Mouse (Mus musculus): ENCODE results near the gene Trappc3. TPM values are rescaled to one million over a fixed set of nuclear protein-coding genes. Genes with fewer than 3 reads are reported as not detected.
A peak's percentile ranks its signal among the peaks of the same experiment; 100 is the strongest.

Gene Trappc3
- polyA plus RNA-seq, 1 experiment from 2014 or later, result 198 TPM

- H3K9ac ChIP-seq (ENCODE audit: low read depth, low read length), result no peak overlapping the region
- no peaks in the 10 kb centered on the region for H3K27me3 ChIP-seq (ENCODE audit: control insufficient read depth, insufficient read depth, low read depth, low read length)
- no peak overlapping the region for H3K4me2 ChIP-seq (ENCODE audit: low read length)
- H3K4me3 ChIP-seq (ENCODE audit: low read depth, low read length), result no peak overlapping the region
- H3K4me1 ChIP-seq (ENCODE audit: control insufficient read depth, insufficient read depth, low read length), result no peaks in the 10 kb centered on the region
- 86% methylated on average over 16 of the region's 16 CpGs for WGBS
- no peak for ATAC-seq
- no peaks in the 10 kb centered on the region for H3K9me3 ChIP-seq (replicated peaks; ENCODE audit: control insufficient read depth, low read length, poor library complexity, severe bottlenecking)
- peaks cover 10% of the 10 kb centered on the region for H3K36me3 ChIP-seq (ENCODE audit: control insufficient read depth, insufficient read depth, low read length)
- no peak overlapping the region for H3K27ac ChIP-seq (ENCODE audit: low read length)
Observed at GRCm38 (mm10) chr4:126311566-126312200, 49.6 kb downstream of the Trappc3 start.

- 38% methylated on average over 5 of the region's 5 CpGs for WGBS
- H3K4me1 ChIP-seq (ENCODE audit: control insufficient read depth, insufficient read depth, low read length), result no peaks in the 10 kb centered on the region
- H3K36me3 ChIP-seq (ENCODE audit: control insufficient read depth, insufficient read depth, low read length), result peaks cover 23% of the 10 kb centered on the region
- ATAC-seq, result no peak
- H3K9me3 ChIP-seq (replicated peaks; ENCODE audit: control insufficient read depth, low read length, poor library complexity, severe bottlenecking), result no peaks in the 10 kb centered on the region
- H3K4me2 ChIP-seq (ENCODE audit: low read length), result no peak overlapping the region
- no peaks in the 10 kb centered on the region for H3K27me3 ChIP-seq (ENCODE audit: control insufficient read depth, insufficient read depth, low read depth, low read length)
- no peak overlapping the region for H3K27ac ChIP-seq (ENCODE audit: low read length)
- no peak overlapping the region for H3K4me3 ChIP-seq (ENCODE audit: low read depth, low read length)
- no peak overlapping the region for H3K9ac ChIP-seq (ENCODE audit: low read depth, low read length)
Observed at GRCm38 (mm10) chr4:126313202-126313601, 51.1 kb downstream of the Trappc3 start.

GRCm38 (mm10) chr4:126314393-126314792, 52.3 kb downstream of the Trappc3 start:
- ATAC-seq, result no peak
- H3K36me3 ChIP-seq (ENCODE audit: control insufficient read depth, insufficient read depth, low read length), result peaks cover 23% of the 10 kb centered on the region
- H3K27me3 ChIP-seq (ENCODE audit: control insufficient read depth, insufficient read depth, low read depth, low read length), result no peaks in the 10 kb centered on the region
- H3K27ac ChIP-seq (ENCODE audit: low read length), result no peak overlapping the region
- H3K4me3 ChIP-seq (ENCODE audit: low read depth, low read length), result no peak overlapping the region
- no peak overlapping the region for H3K4me2 ChIP-seq (ENCODE audit: low read length)
- no peaks in the 10 kb centered on the region for H3K4me1 ChIP-seq (ENCODE audit: control insufficient read depth, insufficient read depth, low read length)
- no peaks in the 10 kb centered on the region for H3K9me3 ChIP-seq (replicated peaks; ENCODE audit: control insufficient read depth, low read length, poor library complexity, severe bottlenecking)
- H3K9ac ChIP-seq (ENCODE audit: low read depth, low read length), result no peak overlapping the region
- 54% methylated on average over 10 of the region's 10 CpGs for WGBS

GRCm38 (mm10) chr4:126315931-126316330, 53.8 kb downstream of the Trappc3 start:
- H3K9me3 ChIP-seq (replicated peaks; ENCODE audit: control insufficient read depth, low read length, poor library complexity, severe bottlenecking), result no peaks in the 10 kb centered on the region
- H3K36me3 ChIP-seq (ENCODE audit: control insufficient read depth, insufficient read depth, low read length), result peaks cover 23% of the 10 kb centered on the region
- H3K4me2 ChIP-seq (ENCODE audit: low read length), result no peak overlapping the region
- H3K27ac ChIP-seq (ENCODE audit: low read length), result no peak overlapping the region
- ATAC-seq, result no peak
- H3K9ac ChIP-seq (ENCODE audit: low read depth, low read length), result no peak overlapping the region
- no peak overlapping the region for H3K4me3 ChIP-seq (ENCODE audit: low read depth, low read length)
- 49% methylated on average over 5 of the region's 5 CpGs for WGBS
- H3K27me3 ChIP-seq (ENCODE audit: control insufficient read depth, insufficient read depth, low read depth, low read length), result no peaks in the 10 kb centered on the region
- H3K4me1 ChIP-seq (ENCODE audit: control insufficient read depth, insufficient read depth, low read length), result peaks cover 14% of the 10 kb centered on the region

- no peak for ATAC-seq
- 91% methylated on average over 13 of the region's 13 CpGs for WGBS
- H3K9me3 ChIP-seq (replicated peaks; ENCODE audit: control insufficient read depth, low read length, poor library complexity, severe bottlenecking), result no peaks in the 10 kb centered on the region
- no peak overlapping the region for H3K27ac ChIP-seq (ENCODE audit: low read length)
- no peak overlapping the region for H3K4me2 ChIP-seq (ENCODE audit: low read length)
- no peaks in the 10 kb centered on the region for H3K27me3 ChIP-seq (ENCODE audit: control insufficient read depth, insufficient read depth, low read depth, low read length)
- H3K4me3 ChIP-seq (ENCODE audit: low read depth, low read length), result no peak overlapping the region
- no peak overlapping the region for H3K9ac ChIP-seq (ENCODE audit: low read depth, low read length)
- peaks cover 23% of the 10 kb centered on the region for H3K36me3 ChIP-seq (ENCODE audit: control insufficient read depth, insufficient read depth, low read length)
- peaks cover 14% of the 10 kb centered on the region for H3K4me1 ChIP-seq (ENCODE audit: control insufficient read depth, insufficient read depth, low read length)
Observed at GRCm38 (mm10) chr4:126316443-126317040, 54.4 kb downstream of the Trappc3 start.

GRCm38 (mm10) chr4:126319806-126320205, 57.7 kb downstream of the Trappc3 start:
- Histone ChIP-seq H3K4me3 (ENCODE audit: low read depth, low read length) (no peak overlapping the region), H3K4me2 (ENCODE audit: low read length) (no peak overlapping the region), H3K9ac (ENCODE audit: low read depth, low read length) (no peak overlapping the region), H3K27ac (ENCODE audit: low read length) (no peak overlapping the region), H3K4me1 (ENCODE audit: control insufficient read depth, insufficient read depth, low read length) (peaks cover 14% of the 10 kb centered on the region), H3K9me3 (replicated peaks; ENCODE audit: control insufficient read depth, low read length, poor library complexity, severe bottlenecking) (no peaks in the 10 kb centered on the region), H3K36me3 (ENCODE audit: control insufficient read depth, insufficient read depth, low read length) (peaks cover 23% of the 10 kb centered on the region), H3K27me3 (ENCODE audit: control insufficient read depth, insufficient read depth, low read depth, low read length) (peaks cover 6% of the 10 kb centered on the region)
- 97% methylated on average over 6 of the region's 6 CpGs for WGBS
- no peak for ATAC-seq

- peak within 1 kb of the TSS; percentile 88 for H3K9ac ChIP-seq (ENCODE audit: low read depth, low read length)
- H3K27me3 ChIP-seq (ENCODE audit: control insufficient read depth, insufficient read depth, low read depth, low read length), result peaks cover 6% of the 10 kb centered on the region
- H3K9me3 ChIP-seq (replicated peaks; ENCODE audit: control insufficient read depth, low read length, poor library complexity, severe bottlenecking), result no peaks in the 10 kb centered on the region
- ATAC-seq, result peak; percentile 85
- peak within 1 kb of the TSS; percentile 89 for H3K4me2 ChIP-seq (ENCODE audit: low read length)
- H3K4me3 ChIP-seq (ENCODE audit: low read depth, low read length), result peak within 1 kb of the TSS; percentile 83
- H3K4me1 ChIP-seq (ENCODE audit: control insufficient read depth, insufficient read depth, low read length), result peaks cover 23% of the 10 kb centered on the region
- WGBS, result under 1% methylated on average over 70 of the region's 80 CpGs
- peaks cover 17% of the 10 kb centered on the region for H3K36me3 ChIP-seq (ENCODE audit: control insufficient read depth, insufficient read depth, low read length)
- peak within 1 kb of the TSS; percentile 89 for H3K27ac ChIP-seq (ENCODE audit: low read length)
Observed at GRCm38 (mm10) chr4:126321111-126321853, 59.2 kb downstream of the Trappc3 start, which contains the start of gene Adprhl2. Gene Adprhl2 (minus strand): TSS chr4:126321703.

GRCm38 (mm10) chr4:126321854-126322511, 59.9 kb downstream of the Trappc3 start:
- Histone ChIP-seq H3K4me2 (ENCODE audit: low read length) (peak overlapping the region; percentile 48), H3K4me1 (ENCODE audit: control insufficient read depth, insufficient read depth, low read length) (peaks cover 23% of the 10 kb centered on the region), H3K36me3 (ENCODE audit: control insufficient read depth, insufficient read depth, low read length) (peaks cover 10% of the 10 kb centered on the region), H3K27me3 (ENCODE audit: control insufficient read depth, insufficient read depth, low read depth, low read length) (peaks cover 6% of the 10 kb centered on the region), H3K9me3 (replicated peaks; ENCODE audit: control insufficient read depth, low read length, poor library complexity, severe bottlenecking) (no peaks in the 10 kb centered on the region), H3K4me3 (ENCODE audit: low read depth, low read length) (peak overlapping the region; percentile 83), H3K9ac (ENCODE audit: low read depth, low read length) (no peak overlapping the region; the same call in 1 of the 2 replicates), H3K27ac (ENCODE audit: low read length) (peak overlapping the region; percentile 89; the same call in 1 of the 2 replicates)
- peak; percentile 49 for ATAC-seq
- 52% methylated on average over 28 of the region's 28 CpGs for WGBS
